Mouse (Mus musculus) heart, adult 2 months (tissue): Measurements from ENCODE around the gene Rpgrip1l. TPM values are rescaled to one million over a fixed set of nuclear protein-coding genes. Genes with fewer than 3 reads are reported as not detected.
A peak's percentile ranks its signal among the peaks of the same experiment; 100 is the strongest.

ENCODE experiments used
- DNase-seq, 2 experiments: peaks; one replicate each; pipeline ENCODE4 v3.0.0; 2021
- H3K27ac ChIP-seq: fragments of 200-600 bp; 2 replicates; pipeline ENCODE4 v1.8.1; 2022
- H3K27me3 ChIP-seq: fragments of 200-500 bp; 2 replicates; pipeline ENCODE4 v1.6.1; 2012; ENCODE audit warnings: mild to moderate bottlenecking, low read length, inconsistent platforms, mixed read lengths; ENCODE audit not compliant: control insufficient read depth, insufficient read depth
- H3K36me3 ChIP-seq: fragments of 200-500 bp; 2 replicates; pipeline ENCODE4 v1.6.1; 2012; ENCODE audit warnings: low read length, inconsistent platforms; ENCODE audit not compliant: control insufficient read depth, insufficient read depth
- H3K4me1 ChIP-seq: fragments of 200-500 bp; 2 replicates; pipeline ENCODE4 v1.6.1; 2011; ENCODE audit warnings: low read length; ENCODE audit not compliant: control insufficient read depth, insufficient read depth
- H3K4me3 ChIP-seq: fragments of 200-600 bp; 2 replicates; pipeline ENCODE4 v1.8.1; 2022
- H3K79me2 ChIP-seq: fragments of 200-500 bp; replicated peaks from 2 replicates; pipeline ENCODE4 v1.6.1; 2012; ENCODE audit warnings: mild to moderate bottlenecking, inconsistent platforms, low read length, moderate library complexity, mixed read lengths; ENCODE audit not compliant: control insufficient read depth, insufficient read depth
- H3K9ac ChIP-seq: fragments of 200-500 bp; 2 replicates; pipeline ENCODE4 v1.6.1; 2012; ENCODE audit warnings: low read depth, mild to moderate bottlenecking, control low read depth, inconsistent platforms, low read length, mixed read lengths
- CTCF ChIP-seq: fragments of 200-600 bp; IDR thresholded peaks from 2 replicates; pipeline ENCODE4 v1.8.1; 2022; ENCODE audit warnings: antibody characterized with exemption, mild to moderate bottlenecking, moderate library complexity
- EP300 ChIP-seq: fragments of 200-500 bp; IDR thresholded peaks from 2 replicates; pipeline ENCODE4 v1.6.1; 2011; ENCODE audit warnings: low read depth, low read length, control low read depth; ENCODE audit not compliant: insufficient read depth
- POLR2A ChIP-seq: fragments of 200-500 bp; IDR thresholded peaks from 2 replicates; pipeline ENCODE4 v1.6.1; 2011; ENCODE audit warnings: mild to moderate bottlenecking, low read depth, low read length, control low read depth; ENCODE audit not compliant: insufficient read depth
- WGBS: fragments of 180-500 bp; shearing (Covaris S2); methylation state at CpG from one replicate; pipeline ENCODE4 v1.1.7; 2018; 5-methylcytosine and 5-hydroxymethylcytosine counted together
- intact Hi-C: fragments of 180-260 bp; cut with DNase I; formaldehyde crosslinking; loops from one replicate; pipeline ENCODE4 v1.15.1; 2025
- polyA plus RNA-seq: library from polyadenylated mRNA; depleted of rRNA; stranded (reverse); fragments of >200 nt; gene quantifications from 2 replicates; pipeline ENCODE4 v1.2.3, GENCODE M21; 2012
- total RNA-seq, 2 experiments: library from RNA; stranded (reverse); gene quantifications; 2 replicates each; pipeline ENCODE4 v1.2.3; 2021

Gene Rpgrip1l
- total and polyA plus RNA-seq, 3 experiments, result 0.88 to 3.6 (median 3.2) TPM

DNA sequence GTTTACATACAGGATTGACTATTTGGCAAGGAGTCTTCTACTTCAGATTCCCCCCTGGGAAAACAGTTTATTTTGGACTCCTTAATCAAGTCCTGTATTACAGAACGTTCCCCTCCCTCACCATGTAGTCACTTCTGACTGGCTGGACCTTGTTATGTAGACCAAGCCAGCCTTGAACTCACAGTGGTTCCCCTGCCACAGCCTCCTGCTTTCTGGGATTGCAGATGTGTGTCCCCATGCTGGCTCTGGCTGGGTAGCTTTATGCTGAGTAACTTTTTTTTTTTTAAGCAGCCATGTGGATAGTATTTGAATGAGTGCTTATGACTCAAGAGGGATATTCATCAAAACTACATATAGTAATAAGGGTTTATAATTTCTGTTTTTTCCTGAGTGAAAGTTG is 27.7 kb upstream of the Rpgrip1l start:
- TF ChIP-seq CTCF (no peak), EP300 (no peak), POLR2A (no peak)
- WGBS, result 19% methylated on average over 1 of the region's 1 CpGs
- Histone ChIP-seq H3K27ac (no peak overlapping the region), H3K9ac (no peak overlapping the region), H3K27me3 (no peaks in the 10 kb centered on the region), H3K36me3 (no peaks in the 10 kb centered on the region), H3K4me3 (no peak overlapping the region), H3K79me2 (peaks cover 8% of the 10 kb centered on the region), H3K4me1 (no peaks in the 10 kb centered on the region; the same call in 1 of the 2 replicates)
- DNase-seq, result no peak
- intact Hi-C loops, result no loop called here

DNA sequence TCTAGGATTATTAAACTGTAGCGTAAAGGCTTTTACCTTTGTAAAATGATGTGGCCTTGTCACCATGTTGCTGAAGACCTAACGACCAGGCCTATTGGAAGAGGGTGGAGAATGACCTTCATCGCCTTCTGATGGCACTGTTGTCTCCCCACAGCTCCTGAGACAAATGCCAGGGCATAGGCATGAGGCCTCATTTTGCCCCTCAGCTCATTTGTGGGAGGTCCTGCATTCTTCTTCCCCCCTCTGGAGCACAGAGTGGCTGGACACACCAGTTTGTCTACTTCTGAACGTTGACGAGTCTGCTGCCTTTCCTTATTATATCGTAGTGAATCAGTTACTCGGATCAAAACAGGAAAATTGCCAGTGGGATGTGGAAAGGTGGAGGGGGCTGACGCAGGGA is 26.6 kb upstream of the Rpgrip1l start:
- no peak for DNase-seq
- H3K79me2 ChIP-seq, result peaks cover 8% of the 10 kb centered on the region
- no peaks in the 10 kb centered on the region for H3K4me1 ChIP-seq
- no peaks in the 10 kb centered on the region for H3K27me3 ChIP-seq
- H3K9ac ChIP-seq, result no peak overlapping the region
- no peaks in the 10 kb centered on the region for H3K36me3 ChIP-seq
- WGBS, result 85% methylated on average over 8 of the region's 8 CpGs
- H3K4me3 ChIP-seq, result no peak overlapping the region
- H3K27ac ChIP-seq, result no peak overlapping the region
- no peak for TF ChIP-seq EP300
- TF ChIP-seq CTCF, result no peak
- TF ChIP-seq POLR2A, result no peak
- intact Hi-C loops, result no loop called here

DNA sequence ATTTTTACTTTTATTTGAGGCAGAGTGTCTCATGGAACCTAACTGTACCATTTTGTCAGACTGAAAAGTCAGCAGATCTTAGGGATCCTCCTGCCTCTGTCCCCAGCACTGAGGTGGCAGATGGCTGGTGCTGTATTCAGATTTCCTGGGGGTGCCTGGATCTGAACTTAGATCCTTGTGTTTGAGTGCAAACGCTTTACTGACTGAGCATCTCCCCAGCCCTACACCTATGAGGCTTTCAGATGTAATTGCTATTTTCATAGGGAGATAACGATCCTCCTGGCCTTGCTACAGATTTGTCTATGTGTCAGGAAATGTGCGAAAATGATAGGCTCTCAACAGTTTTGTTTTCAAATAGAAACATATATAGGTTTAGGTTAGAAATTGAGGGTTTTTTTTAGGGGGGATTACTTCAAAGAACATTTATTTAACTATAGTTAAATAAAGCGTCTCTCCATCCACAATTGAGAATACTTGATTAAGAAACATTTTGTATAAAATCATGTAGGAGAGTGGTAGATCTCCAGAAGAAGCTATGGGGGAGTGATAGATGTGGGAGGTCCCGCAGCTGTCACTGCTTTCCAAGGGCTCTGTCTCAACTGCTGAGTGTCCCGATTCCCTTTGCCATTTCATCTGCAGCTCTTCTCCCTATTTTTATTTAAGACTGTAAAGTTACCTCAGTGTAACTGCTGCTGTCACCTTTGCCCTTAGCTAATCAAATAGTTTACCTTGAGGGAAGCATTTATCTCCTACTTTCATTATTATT is 25.5 kb upstream of the Rpgrip1l start:
- WGBS, result 84% methylated on average over 6 of the region's 6 CpGs
- intact Hi-C loops, result no loop called here

DNA sequence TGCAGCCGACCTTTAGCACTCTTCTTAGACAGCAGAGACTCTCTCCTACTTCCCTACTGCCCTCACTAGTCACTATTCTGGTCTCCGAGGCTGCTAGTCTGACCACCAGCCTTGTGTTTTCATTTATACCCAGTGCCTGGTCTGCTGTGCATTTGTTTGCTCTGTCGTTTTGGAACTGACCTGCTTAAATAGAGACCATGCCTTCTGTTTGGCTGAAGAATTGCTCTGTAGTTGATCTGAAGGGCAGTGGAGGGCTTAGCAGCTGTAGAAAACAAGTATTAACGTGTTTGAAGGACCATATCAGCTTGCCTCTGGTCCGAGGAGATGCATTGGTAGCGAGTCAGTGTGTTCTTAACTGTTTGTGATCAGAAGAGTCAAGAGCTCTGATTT is 16.4 kb upstream of the Rpgrip1l start:
- peaks cover 18% of the 10 kb centered on the region for H3K4me1 ChIP-seq
- WGBS, result 51% methylated on average over 6 of the region's 6 CpGs
- no peak overlapping the region for H3K4me3 ChIP-seq
- peak overlapping the region; percentile 29; the same call in 1 of the 2 replicates for H3K9ac ChIP-seq
- no peaks in the 10 kb centered on the region for H3K27me3 ChIP-seq
- no peak for DNase-seq
- TF ChIP-seq POLR2A (no peak), CTCF (no peak), EP300 (no peak)
- H3K27ac ChIP-seq, result peak overlapping the region; percentile 58
- intact Hi-C loops, result no loop called here
- peaks cover 10% of the 10 kb centered on the region for H3K79me2 ChIP-seq
- H3K36me3 ChIP-seq, result peaks cover 5% of the 10 kb centered on the region

More for the DNA sequence above, 25.5 kb upstream of the Rpgrip1l start:
- TF ChIP-seq POLR2A (no peak), CTCF (no peak), EP300 (no peak)
- no peak overlapping the region for H3K9ac ChIP-seq
- H3K36me3 ChIP-seq, result no peaks in the 10 kb centered on the region
- H3K4me3 ChIP-seq, result no peak overlapping the region
- peaks cover 10% of the 10 kb centered on the region for H3K79me2 ChIP-seq
- H3K27me3 ChIP-seq, result no peaks in the 10 kb centered on the region
- no peaks in the 10 kb centered on the region for H3K4me1 ChIP-seq
- DNase-seq, result no peak
- no peak overlapping the region for H3K27ac ChIP-seq

DNA sequence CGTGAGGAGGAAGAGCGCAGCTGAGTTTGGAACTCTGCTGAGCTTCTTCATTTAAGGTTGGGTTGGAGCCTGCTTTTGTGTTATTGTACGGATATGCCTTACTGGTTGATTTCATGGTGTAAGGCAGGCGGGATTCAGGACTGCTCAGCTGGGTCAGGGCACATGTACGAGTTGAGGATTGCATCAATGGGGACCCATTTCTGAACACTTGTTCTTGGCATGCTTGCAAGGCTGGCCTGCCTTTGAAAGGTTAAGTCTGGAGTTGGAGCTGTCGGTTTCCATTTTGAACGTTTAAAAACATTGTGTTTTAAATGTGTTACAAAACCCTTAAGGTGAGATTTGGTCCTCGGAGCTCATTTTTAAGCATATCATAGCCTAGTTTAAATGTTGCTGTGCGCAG is 16.0 kb upstream of the Rpgrip1l start:
- WGBS, result 75% methylated on average over 9 of the region's 9 CpGs
- TF ChIP-seq CTCF (no peak), EP300 (no peak), POLR2A (no peak)
- Histone ChIP-seq H3K27me3 (no peaks in the 10 kb centered on the region), H3K9ac (no peak overlapping the region), H3K79me2 (peaks cover 10% of the 10 kb centered on the region), H3K4me3 (no peak overlapping the region), H3K4me1 (peaks cover 20% of the 10 kb centered on the region), H3K36me3 (peaks cover 5% of the 10 kb centered on the region), H3K27ac (peak overlapping the region; percentile 58)
- no peak for DNase-seq
- intact Hi-C loops, result no loop called here

DNA sequence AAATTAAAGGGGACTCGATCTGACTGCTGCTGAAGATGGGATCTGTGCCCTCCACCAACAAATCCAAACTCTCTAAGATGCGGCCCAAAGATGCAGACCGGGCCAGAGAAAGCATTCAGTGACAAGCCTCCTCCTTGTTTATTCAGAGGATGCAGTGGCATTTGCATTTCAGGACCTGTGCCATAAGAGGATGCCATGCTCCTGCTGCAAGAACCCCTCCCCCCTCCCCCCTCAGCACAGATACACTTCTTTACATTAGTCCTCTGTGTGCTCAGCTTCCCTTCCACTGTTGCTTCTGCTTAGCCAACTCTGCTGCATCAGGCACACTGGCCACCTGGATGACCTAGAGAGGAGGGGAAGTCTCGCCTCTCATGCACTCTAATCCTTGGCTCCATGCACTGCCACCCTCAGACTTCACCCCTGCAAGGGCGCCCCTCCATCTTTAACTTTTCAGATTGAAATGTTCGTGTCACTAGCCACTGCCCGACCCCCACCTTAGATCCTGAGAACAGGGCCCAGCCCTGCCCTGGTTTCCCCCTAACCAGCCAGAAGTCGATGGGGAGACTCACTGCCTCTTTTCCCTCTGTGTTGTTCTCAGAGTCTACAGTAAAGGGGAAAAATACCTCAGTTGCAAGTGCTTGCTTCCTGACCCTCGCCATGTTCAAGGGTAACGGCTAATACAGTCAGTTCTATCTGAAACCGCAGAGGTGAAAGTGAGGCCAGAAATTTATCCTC is 14.6 kb upstream of the Rpgrip1l start:
- 89% methylated on average over 11 of the region's 11 CpGs for WGBS
- Histone ChIP-seq H3K27me3 (no peaks in the 10 kb centered on the region), H3K27ac (no peak overlapping the region), H3K36me3 (peaks cover 5% of the 10 kb centered on the region), H3K4me3 (no peak overlapping the region), H3K4me1 (peaks cover 23% of the 10 kb centered on the region), H3K79me2 (peaks cover 3% of the 10 kb centered on the region; the same call in 1 of the 2 replicates), H3K9ac (no peak overlapping the region)
- TF ChIP-seq EP300, result no peak
- no peak for TF ChIP-seq CTCF
- no peak for TF ChIP-seq POLR2A
- no peak for DNase-seq
- intact Hi-C loops, result no loop called here
